Mouse (Mus musculus) thymus, postnatal 4 days (tissue): ENCODE measurements around the gene Nop9.

ENCODE experiments used
- DNase-seq: peaks from one replicate; pipeline ENCODE4 v3.0.0; 2021

The Nop9 gene

DNA sequence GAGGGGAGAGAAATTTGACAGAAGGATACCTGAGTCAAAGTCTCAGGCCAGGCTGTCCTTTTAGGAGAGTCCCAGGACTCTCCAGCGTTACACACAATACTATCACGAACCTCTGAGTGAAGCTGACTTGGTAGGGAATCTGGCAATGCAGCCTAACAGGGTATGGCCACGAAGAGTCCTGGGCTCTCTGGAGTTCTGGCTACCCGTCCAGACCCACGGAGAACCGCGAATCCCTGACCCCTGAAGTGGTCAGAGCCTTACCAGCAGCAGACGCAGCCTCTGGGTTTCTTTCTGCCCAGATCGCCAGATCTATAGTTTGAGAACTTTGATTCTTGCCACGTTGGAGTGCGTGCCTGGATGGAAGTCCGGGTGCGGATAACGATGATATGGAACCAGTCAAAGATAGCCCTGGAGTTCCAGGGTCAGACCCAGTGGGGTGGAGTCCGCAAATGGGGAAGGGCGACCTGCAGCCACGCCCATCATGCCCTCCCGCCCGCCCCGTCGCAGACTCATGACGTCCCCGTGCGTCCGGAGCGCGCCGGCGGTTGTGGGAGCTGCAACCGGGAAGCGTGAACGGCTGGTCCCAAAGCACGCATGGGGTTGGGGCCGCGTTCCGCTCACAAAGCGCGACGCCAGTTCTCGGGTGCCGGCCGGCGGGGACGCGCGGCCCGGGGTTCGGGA is at the start of gene Nop9, which contains the start of gene Dhrs1:
Gene Nop9, plus strand, starts transcription at position 514 of the 681 bp plus-strand sequence.
Gene Dhrs1, minus strand, starts transcription at position 511 of the 681 bp plus-strand sequence.
- peak; percentile 92 for DNase-seq

DNA sequence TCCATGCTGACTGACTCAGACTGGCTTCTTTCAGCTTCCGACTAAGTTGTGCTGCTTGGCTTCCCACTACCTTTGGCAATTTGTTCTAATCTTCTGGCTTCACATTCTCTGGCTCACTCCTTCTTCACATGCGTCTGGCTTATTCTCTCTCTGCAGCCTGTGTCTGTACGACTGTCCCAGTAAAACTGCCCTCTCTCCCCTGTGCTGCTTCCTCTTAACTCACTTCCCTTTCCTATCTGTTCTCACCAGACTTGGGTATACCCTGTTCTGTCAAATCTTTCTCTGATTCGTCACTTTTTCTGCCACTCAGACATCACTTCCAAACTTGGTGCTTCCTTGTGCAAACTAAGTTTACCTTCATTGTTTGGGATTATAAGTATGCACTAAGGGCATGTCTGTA is 48.3 kb upstream of the Nop9 start:
- no peak for DNase-seq

DNA sequence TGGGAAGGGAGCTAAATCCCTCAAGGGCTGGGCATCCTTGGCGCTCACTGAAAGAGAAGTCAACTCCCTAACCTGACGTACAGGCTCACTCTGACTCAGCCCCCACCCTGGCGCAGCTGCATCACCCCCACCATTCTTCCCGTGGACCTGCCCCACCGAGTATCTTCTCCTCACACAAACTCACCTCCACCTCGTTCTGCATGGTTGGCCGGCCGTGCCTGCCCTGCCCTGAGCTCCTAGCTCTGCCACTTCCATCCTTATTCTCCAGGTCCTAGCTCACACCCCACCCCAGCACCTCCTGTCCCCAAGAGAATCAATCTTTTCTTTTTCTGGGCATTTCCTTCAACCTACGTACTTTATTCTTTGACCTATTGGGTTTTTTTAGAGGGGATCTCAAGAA is 44.4 kb upstream of the Nop9 start:
- no peak for DNase-seq

- no peak for DNase-seq
Observed at GRCm38 (mm10) chr14:55702761-55703160, 42.7 kb upstream of the Nop9 start.

DNA sequence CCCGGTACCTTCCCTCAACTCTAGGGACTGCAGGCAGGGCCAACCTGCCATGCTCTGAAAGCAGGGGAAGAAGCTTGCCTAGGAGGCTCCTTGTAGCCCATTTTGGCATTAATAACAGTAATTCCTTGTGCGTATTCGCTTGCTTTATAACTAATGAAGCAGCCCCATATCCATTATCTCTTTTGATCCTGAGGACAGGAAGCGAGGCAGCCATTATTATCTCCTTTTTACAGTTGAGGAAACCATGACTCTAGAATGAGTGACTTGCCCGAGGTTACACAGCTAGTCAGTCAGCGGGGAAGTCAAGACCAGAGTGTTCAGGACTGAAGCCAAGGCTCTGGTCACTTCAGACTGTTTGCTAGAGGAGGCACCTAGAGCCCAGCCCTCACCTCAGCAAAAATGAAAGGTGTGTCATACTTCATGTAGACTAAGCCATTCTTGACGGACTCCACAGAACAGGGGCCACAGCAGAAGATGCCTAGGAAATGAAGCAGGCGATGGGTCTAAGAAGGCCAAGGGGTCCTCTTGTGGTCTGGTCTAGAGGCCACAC is 39.4 kb upstream of the Nop9 start:
- no peak for DNase-seq

DNA sequence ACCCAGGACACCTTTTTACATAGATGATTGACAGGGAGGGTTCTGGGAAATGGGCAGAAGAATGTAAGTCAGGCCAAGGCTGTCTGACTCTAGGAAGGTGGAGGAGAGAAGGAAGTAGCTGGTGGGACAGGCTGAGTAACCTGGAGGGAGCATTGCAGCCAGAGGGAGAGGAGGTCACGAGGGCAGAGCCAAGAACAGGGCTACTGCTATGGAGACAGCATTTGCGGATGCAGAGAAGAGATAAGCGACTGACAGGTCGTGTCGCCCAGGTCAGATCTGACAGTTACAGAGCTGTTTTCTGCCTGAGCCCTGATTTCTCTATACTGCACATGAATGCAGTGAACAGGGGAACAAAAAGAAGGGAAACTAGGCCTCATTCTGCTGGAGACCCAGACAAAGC is 38.1 kb upstream of the Nop9 start:
- DNase-seq: no peak

- DNase-seq: no peak
Observed at GRCm38 (mm10) chr14:55709509-55709908, 36.0 kb upstream of the Nop9 start.

DNA sequence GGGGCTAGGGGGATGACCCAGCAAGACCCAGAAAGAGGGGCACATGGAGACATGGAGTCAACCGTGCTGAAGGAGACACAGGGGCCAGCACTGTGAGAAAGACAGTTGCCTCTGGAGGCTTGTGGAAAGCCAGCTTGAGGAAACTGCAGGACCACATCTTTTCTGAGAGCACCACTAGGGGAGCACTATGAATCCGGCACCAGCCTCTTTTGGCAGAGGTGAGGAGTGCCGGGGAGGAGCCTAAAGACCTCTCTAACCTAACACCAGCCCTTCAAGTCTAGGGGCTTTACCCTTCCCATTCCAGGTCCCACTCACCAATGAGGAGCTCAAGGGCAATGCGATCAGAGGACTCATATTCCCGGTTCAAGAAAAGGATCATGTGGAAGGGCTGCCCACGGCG is 33.7 kb upstream of the Nop9 start:
- no peak for DNase-seq

DNA sequence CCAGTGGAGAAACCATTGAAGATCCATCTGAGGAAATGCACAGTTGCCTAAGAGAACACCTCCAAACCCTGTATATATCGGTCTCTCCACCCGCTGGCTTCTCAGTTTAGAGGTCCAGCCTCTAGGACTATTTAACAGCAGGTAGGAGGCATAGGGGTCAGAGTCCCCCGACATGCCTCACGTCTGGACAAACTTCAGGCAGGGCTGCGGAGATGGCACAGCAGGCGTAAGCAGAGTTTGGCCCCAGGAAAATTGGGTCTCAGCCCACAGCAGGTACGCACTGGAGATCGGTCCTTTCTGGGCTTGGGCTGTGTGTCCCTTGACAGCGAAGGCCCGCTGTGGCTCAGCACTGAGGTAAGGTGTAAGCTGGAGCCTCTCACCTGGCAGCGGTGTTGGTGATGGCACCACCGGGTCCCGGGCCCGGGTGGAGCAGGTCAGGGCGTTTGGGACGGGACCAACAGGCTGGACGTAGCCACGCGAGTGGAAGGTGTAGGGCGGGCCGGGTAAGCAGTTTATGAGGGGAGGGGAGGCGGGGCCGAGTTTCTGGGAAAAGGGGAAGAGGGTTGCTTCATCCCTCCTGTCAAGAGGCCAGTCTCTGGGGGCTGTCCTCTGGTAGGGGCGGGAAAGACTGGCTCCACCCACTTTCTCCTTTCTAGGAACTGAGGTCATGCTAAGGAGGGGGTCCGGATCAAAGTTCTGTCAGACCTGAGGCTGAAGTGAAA is 32.3 kb upstream of the Nop9 start:
- DNase-seq: no peak

- no peak for DNase-seq
Observed at GRCm38 (mm10) chr14:55713729-55714122, 31.8 kb upstream of the Nop9 start, which contains the start of gene Tgm1. Gene Tgm1, minus strand, starts transcription at chr14:55713926.

DNA sequence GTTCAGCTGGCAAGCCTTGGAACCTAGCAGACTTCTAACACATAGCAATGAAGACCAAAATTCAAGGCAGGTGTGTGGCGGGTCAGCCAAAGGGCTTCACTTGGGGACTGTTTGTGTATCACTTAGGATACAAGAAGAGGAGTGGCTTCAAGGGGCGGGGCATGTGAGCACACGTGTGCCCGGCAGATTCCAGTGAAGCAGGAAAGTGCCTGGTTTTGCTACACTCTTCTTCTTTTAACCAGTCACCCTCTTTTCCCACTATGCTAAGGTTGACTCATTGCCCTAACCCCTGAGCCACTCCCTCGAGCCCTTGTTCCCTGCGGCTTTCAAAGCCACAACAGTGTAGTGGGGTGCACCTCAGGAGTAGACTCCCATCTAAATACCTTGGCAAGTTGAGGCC is 30.6 kb upstream of the Nop9 start:
- no peak for DNase-seq

DNA sequence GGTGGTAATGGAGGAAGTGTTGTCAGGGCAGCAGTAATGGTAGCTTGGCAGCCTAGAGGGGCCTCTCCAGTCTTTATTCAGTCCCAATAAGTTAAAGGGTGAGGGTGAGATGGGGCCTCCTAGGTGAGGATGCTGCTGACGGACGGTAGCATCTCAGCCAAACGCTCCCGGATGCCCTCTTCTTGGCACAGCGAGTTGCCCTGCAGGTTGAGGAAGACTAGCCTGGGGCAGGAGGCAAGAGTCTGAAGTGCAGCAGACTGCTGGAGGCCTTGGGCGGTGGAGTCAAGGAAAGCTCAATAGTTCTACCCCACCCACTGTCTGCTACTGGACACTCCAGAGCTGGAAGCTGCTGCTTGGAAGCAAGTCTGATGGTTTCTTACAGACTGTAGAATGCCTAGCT is 29.2 kb upstream of the Nop9 start:
- no peak for DNase-seq

DNA sequence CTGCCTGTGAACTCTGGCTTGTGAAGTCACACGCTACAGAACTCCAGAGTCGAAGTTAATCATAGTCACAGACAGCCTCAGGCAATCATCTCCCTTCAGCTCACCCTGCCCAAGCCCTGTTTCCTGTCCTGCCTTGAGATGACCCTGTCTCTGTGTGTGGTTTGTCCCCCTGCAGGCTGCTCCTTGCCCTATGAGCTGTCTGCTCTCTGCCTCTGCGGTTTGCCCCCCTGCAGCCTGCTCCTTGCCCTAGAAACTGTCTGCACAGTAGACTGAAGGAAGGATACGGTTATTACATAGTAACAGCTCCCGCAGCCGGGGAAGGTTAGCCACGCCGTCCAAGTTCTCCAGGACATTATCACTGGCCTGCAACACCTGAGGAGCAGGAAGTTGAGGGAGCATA is 28.6 kb upstream of the Nop9 start:
- DNase-seq: no peak

DNA sequence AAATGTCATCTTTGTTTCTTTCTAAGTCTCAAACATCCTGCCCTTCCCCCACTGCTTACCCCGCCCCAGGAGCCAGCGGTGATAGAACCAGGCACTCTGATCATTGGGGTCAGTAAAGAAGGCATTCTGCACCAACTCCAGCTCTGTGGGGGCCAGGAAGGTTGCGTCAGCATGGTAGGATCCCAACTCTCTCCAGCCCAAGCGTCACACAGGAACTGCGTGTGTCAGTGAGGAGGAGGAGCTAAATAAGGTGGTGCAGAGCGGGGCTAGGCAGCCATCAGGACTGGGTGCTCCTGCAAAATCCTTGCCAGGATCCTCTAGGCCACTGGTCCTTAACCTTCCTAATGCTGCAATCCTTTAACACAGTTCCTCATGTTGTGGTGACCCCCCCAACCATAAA is 25.8 kb upstream of the Nop9 start:
- no peak for DNase-seq

- no peak for DNase-seq
Observed at GRCm38 (mm10) chr14:55720666-55721065, 24.8 kb upstream of the Nop9 start.

DNA sequence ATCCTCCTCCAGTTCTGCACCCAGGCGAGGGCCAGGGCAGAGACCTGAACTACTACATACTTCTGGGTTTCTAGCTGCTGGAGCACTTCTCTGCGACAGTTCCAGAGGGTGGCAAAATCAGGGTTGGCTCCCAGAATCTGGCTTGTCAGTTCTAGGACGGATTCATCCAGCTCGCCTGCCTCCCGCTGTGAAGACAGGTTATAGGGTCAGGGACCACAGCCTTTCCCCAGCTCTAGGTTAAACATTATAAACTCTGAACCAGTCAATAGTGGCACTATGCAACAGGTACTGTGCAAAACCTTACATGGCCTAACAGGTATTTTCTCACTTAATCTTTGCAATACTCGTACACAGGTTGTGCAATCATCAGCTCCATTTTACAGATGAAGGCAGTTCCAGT is 24.4 kb upstream of the Nop9 start:
- DNase-seq: no peak

GRCm38 (mm10) chr14:55721700-55722437 is 23.6 kb upstream of the Nop9 start, which contains the start of gene Rabggta:
Gene Rabggta, minus strand, starts transcription at chr14:55722263.
- peak; percentile 99 for DNase-seq

GRCm38 (mm10) chr14:55722438-55722945 is 23.0 kb upstream of the Nop9 start:
- DNase-seq: no peak

GRCm38 (mm10) chr14:55723433-55723832 is 22.1 kb upstream of the Nop9 start:
- no peak for DNase-seq

DNA sequence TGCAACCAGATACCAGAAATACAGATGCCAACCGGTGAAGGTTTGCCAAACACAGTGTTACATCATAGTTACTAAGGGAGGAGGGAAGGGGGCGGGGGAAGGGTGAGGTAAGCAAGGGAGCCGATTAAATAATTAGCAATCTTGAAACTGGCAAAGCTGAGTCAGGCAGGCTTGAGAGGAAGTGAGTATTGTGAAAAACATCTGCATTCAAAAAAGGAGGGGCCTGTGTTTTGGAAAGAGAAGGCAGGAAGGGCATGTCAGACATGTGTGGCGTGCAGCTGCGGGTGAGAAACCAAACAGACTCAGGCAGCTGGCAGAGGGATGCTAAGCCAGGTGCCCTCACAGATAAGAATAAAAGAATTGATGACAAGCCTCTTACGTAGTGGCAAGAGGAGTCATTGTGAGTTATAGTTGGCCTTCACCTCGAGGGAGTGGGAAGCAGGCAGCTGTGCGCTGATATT is 21.1 kb upstream of the Nop9 start:
- peak; percentile 72 for DNase-seq

DNA sequence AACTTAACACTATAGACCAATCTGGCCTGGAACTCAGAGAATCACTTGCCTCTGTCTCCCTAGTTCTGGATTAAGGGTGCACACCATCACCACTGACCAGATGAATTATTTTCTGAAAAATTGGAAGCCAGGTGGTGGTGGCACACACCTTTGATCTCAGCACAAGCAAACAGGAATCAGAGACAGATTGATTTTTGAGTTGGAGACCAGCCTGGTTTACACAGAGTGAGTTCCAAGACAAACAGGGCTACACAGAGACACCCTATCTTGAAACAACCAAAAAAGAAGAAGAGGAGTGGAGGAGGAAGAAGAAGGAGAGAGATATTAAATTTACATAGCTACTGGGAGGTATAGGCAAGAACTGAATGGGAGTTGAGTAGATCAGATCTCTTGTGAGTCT is 19.2 kb upstream of the Nop9 start:
- DNase-seq: no peak

GRCm38 (mm10) chr14:55727889-55728685 is 17.4 kb upstream of the Nop9 start:
- no peak for DNase-seq
